Mouse (Mus musculus): Measurements from ENCODE around the gene Rgs3. TPM values are rescaled to one million over a fixed set of nuclear protein-coding genes. Genes with fewer than 3 reads are reported as not detected.

Gene Rgs3
- polyA plus RNA-seq (2012; ENCODE audit: insufficient read depth, low replicate concordance), result 6.4 and 10.5 TPM in 2 replicates

DNA sequence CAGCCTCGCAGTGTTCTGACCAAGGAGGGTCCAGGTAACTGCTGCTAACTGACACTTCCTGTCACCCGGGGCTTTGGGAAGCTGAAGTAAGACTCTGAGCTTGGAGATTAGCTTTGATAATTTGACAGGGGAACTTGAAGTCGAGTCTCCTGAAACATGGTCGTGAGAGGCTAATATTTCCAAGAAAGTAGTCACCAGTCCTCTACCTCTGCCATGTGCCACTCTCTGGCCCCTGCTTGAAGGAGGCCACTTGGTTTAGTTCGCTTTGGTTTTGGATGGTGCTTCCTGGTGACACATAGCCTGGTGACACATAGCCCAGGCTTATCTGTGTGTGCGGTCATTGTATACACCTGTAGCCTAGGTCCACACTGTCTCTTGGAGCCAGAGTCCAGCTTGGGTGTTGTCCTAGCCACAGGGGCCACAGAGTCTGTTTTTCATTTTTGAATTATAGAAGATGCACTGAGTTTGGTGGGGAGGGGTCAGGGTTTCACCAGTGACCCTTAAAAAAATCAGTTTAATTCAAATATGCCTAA is at the start of gene Rgs3:
Rgs3 (plus strand) TSS at position 51 of the 533 bp plus-strand sequence.
- Histone ChIP-seq H3K4me1 (no peaks in the 10 kb centered on the region), H3K4me3 (replicated peaks) (no peak within 1 kb of the TSS), H3K27me3 (replicated peaks) (peaks cover 18% of the 10 kb centered on the region), H3K36me3 (replicated peaks; ENCODE audit: low read length) (no peaks in the 10 kb centered on the region), H3K9me3 (no peaks in the 10 kb centered on the region)
- TF ChIP-seq FLI1 (IDR thresholded peaks at IDR 0.05; ENCODE audit: low read length) (no peak), GATA1 (IDR thresholded peaks at IDR 0.05; ENCODE audit: borderline replicate concordance, low read length) (no peak)

DNA sequence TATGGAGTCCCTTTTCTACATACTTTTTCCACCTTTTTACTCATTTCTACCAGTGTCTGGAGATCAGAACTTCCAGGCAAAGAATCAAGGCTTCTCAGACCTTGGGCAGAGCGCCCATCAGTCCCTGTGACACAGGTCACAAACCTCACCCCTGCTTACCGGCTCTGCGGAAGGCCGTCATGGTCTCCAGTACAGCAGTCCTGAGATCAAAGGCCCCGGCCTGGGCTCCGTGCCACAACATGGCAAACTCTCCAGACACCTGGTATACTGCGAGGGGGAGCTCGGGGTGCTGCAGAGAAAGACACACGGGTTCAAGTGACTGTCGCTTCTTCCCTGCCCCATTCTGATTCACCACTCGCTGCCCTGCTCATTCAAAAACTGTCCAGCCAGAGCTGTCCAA is 49.7 kb upstream of the Rgs3 start:
- H3K9me3 ChIP-seq, result no peaks in the 10 kb centered on the region
- peaks cover 25% of the 10 kb centered on the region for H3K4me1 ChIP-seq
- no peaks in the 10 kb centered on the region for H3K27me3 ChIP-seq (replicated peaks)
- peaks cover 70% of the 10 kb centered on the region for H3K36me3 ChIP-seq (replicated peaks; ENCODE audit: low read length)
- TF ChIP-seq GATA1 (IDR thresholded peaks at IDR 0.05; ENCODE audit: borderline replicate concordance, low read length) (no peak), FLI1 (IDR thresholded peaks at IDR 0.05; ENCODE audit: low read length) (no peak)
- H3K4me3 ChIP-seq (replicated peaks), result no peak overlapping the region

DNA sequence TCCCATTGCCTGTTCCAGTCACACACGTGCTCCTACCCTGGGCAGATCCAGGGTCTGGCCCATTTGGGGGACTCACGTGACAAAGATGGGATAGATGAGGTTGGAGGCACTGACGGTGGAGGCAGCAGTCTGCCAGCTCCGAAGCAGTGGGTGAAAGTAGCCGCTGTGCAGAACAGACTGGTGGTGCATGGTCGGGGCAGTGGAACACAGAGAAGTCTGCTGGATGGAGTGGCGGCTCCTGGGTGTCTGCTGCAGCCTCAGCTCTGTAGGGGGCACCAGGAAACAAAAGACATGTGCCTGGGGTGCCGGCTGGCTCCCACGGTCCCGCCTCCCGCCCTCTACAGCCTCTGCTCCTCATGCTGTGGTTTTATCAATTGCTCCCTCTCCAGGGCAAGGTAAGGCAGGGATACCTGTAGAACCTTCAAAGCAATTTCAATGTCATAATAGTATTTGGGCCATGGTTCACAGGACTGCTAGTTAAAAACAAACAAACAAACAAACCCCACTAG is 45.6 kb upstream of the Rgs3 start:
- Histone ChIP-seq H3K36me3 (replicated peaks; ENCODE audit: low read length) (peaks cover 51% of the 10 kb centered on the region), H3K4me3 (replicated peaks) (no peak overlapping the region), H3K27me3 (replicated peaks) (no peaks in the 10 kb centered on the region), H3K9me3 (no peaks in the 10 kb centered on the region), H3K4me1 (peaks cover 50% of the 10 kb centered on the region)
- TF ChIP-seq FLI1 (IDR thresholded peaks at IDR 0.05; ENCODE audit: low read length) (no peak), GATA1 (IDR thresholded peaks at IDR 0.05; ENCODE audit: borderline replicate concordance, low read length) (no peak)

DNA sequence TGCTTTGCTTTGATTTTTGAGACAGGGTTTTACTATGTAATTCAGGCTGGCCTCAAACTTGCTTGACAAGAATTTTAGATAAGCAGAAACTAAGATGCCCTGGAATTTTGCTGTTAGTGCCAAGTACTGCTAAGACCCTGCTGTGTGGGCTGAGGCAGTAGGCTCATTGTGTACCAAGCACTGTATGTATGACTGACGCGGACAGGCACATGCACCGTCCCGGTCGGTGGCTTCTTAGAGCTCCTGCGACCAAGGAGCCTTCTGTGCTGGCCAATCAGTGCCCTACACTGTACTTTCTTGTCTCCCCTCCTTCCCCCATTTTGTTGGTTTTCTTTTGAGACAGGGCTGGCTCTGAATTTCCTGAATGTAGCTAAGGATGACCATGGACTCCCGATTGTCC is 44.7 kb upstream of the Rgs3 start:
- H3K4me3 ChIP-seq (replicated peaks), result peak overlapping the region; percentile 74
- H3K4me1 ChIP-seq, result peaks cover 59% of the 10 kb centered on the region
- peaks cover 42% of the 10 kb centered on the region for H3K36me3 ChIP-seq (replicated peaks; ENCODE audit: low read length)
- no peaks in the 10 kb centered on the region for H3K27me3 ChIP-seq (replicated peaks)
- TF ChIP-seq GATA1 (IDR thresholded peaks at IDR 0.05; ENCODE audit: borderline replicate concordance, low read length) (no peak), FLI1 (IDR thresholded peaks at IDR 0.05; ENCODE audit: low read length) (no peak)
- H3K9me3 ChIP-seq, result no peaks in the 10 kb centered on the region

DNA sequence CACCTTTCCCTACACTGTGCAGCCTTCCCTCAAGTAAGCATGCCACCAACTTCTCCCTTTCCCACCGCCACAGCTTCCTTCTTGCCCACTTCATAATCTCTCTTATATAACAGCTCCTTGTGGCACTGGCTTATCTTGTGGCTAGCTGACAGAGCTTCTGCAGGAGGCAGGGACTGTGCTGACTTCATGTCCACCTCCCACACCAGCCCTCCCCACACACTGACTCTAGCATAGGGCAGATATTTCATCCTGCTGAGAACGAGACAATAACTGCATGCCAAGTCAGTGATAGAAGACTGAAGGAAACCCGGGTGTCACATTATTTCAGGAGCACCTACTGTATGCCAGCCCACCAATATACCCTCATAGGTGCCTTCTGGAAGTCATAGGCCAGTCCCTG is 44.2 kb upstream of the Rgs3 start:
- Histone ChIP-seq H3K4me1 (peaks cover 63% of the 10 kb centered on the region), H3K4me3 (replicated peaks) (peak overlapping the region; percentile 74), H3K36me3 (replicated peaks; ENCODE audit: low read length) (peaks cover 37% of the 10 kb centered on the region), H3K9me3 (no peaks in the 10 kb centered on the region), H3K27me3 (replicated peaks) (no peaks in the 10 kb centered on the region)
- no peak for TF ChIP-seq FLI1 (IDR thresholded peaks at IDR 0.05; ENCODE audit: low read length)
- TF ChIP-seq GATA1 (IDR thresholded peaks at IDR 0.05; ENCODE audit: borderline replicate concordance, low read length), result no peak; the same call in 2 of the 3 replicates

DNA sequence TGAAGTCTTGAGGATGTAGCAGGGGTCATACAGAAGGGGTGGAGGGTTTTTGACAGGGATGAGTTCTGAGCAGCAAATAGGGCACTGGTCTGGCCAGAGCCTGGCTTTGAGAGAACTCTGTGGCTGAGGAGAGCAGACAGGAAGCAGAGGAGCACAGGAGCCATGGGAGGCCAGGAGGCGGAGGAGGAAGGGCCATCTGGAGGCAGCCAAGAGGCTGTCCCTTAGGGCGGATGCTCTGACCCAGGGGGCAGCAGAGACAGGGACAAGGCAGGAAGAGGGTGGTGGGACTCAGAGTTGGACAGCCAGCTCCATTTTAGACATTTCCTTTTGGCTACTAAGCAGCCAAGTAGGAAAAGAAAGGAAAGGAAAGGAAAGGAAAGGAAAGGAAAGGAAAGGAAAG is 43.6 kb upstream of the Rgs3 start:
- Histone ChIP-seq H3K4me1 (peaks cover 68% of the 10 kb centered on the region), H3K9me3 (no peaks in the 10 kb centered on the region), H3K4me3 (replicated peaks) (peak overlapping the region; percentile 74), H3K36me3 (replicated peaks; ENCODE audit: low read length) (peaks cover 31% of the 10 kb centered on the region), H3K27me3 (replicated peaks) (no peaks in the 10 kb centered on the region)
- TF ChIP-seq GATA1 (IDR thresholded peaks at IDR 0.05; ENCODE audit: borderline replicate concordance, low read length), result no peak
- no peak for TF ChIP-seq FLI1 (IDR thresholded peaks at IDR 0.05; ENCODE audit: low read length)

DNA sequence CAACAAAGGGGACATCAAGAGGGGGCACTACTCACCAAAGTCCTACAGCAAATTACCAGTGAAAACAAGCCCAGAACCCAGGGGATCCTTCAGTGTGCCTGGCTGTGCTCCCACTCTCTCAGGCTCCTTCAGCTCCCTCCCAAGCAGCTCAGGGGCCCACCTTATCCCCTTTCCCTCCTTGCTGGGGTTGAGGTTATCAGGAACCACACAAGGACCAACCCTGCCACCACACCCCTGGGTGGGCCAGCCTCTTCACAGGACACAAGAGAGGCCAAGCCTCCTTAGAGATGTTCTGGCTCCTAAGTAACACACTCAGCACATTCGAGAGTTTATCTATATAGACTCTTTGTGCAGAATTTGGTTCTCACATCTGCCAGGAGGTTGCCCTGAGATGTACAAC is 43.1 kb upstream of the Rgs3 start:
- no peaks in the 10 kb centered on the region for H3K9me3 ChIP-seq
- peak overlapping the region; percentile 44 for H3K4me3 ChIP-seq (replicated peaks)
- no peaks in the 10 kb centered on the region for H3K27me3 ChIP-seq (replicated peaks)
- H3K36me3 ChIP-seq (replicated peaks; ENCODE audit: low read length), result peaks cover 27% of the 10 kb centered on the region
- H3K4me1 ChIP-seq, result peaks cover 68% of the 10 kb centered on the region
- no peak for TF ChIP-seq GATA1 (IDR thresholded peaks at IDR 0.05; ENCODE audit: borderline replicate concordance, low read length)
- no peak for TF ChIP-seq FLI1 (IDR thresholded peaks at IDR 0.05; ENCODE audit: low read length)

DNA sequence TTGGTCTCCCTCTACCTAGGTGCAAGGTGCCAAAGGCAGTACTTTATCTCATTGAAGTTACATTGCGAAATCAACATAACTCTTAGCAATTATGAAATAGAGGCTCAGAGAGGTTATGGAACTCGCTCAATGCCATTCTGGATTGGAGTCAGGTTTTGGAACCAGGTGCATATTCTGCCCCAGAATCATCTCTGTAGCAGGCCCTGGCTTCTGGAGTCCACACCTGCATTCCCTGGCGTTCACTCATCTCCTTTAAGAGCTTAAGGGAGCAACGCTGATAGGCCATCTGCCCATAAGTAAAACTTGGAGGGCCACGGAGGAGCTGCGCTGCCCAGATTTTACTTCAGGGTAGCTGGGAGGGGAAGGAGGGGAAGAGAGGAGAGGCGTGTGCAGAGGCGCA is 42.6 kb upstream of the Rgs3 start:
- Histone ChIP-seq H3K9me3 (no peaks in the 10 kb centered on the region), H3K4me3 (replicated peaks) (no peak overlapping the region), H3K27me3 (replicated peaks) (no peaks in the 10 kb centered on the region), H3K36me3 (replicated peaks; ENCODE audit: low read length) (peaks cover 24% of the 10 kb centered on the region), H3K4me1 (peaks cover 68% of the 10 kb centered on the region)
- no peak for TF ChIP-seq FLI1 (IDR thresholded peaks at IDR 0.05; ENCODE audit: low read length)
- no peak for TF ChIP-seq GATA1 (IDR thresholded peaks at IDR 0.05; ENCODE audit: borderline replicate concordance, low read length)

DNA sequence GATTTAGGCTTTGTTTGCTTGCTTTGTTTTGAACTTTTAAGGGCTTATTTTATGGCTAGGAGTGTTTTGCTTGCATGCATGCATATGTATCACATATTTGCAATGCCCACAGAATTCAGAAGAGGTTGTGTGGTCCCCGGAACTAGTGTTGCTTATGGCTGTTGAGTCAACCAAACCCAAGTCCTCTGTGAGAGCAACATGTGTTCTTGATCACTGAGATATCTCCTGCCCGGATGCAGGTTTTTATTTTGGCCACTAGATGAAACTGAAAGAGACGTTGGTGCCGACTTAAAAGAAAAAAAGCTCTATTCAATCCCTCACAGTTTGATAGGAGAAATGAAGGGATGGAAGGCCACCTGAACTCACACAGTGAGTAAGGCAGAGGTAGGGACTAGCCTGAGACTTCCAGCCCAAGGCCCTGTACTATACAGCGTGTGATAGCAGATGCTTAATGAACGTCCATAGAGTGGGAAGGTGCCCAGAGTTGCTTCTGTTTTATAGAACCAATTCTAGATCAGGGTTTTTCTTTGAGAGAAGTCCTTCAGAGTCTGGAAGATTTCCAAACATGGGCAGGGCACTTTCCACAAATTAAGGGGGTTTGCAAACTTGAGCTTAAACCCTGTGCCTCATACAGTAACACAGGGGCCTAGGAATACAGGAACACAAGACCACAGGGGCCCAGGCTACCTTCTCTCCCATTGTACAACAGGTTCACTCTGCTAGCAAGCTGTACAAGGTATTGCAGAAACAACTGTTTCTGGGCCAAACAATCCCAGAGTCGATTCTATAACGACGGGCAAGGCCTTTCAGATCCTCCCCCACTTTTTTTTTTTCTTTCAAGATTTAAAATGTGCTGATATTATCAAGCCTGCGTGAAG is 41.9 kb upstream of the Rgs3 start:
- Histone ChIP-seq H3K4me3 (replicated peaks) (no peak overlapping the region), H3K9me3 (no peaks in the 10 kb centered on the region), H3K4me1 (peaks cover 74% of the 10 kb centered on the region), H3K27me3 (replicated peaks) (no peaks in the 10 kb centered on the region), H3K36me3 (replicated peaks; ENCODE audit: low read length) (peaks cover 22% of the 10 kb centered on the region)
- no peak for TF ChIP-seq FLI1 (IDR thresholded peaks at IDR 0.05; ENCODE audit: low read length)
- no peak for TF ChIP-seq GATA1 (IDR thresholded peaks at IDR 0.05; ENCODE audit: borderline replicate concordance, low read length)
